Mouse (Mus musculus) ES-Bruce4 (cell line): ENCODE data around the gene Zfp287. TPM values are rescaled to one million over a fixed set of nuclear protein-coding genes. Genes with fewer than 3 reads are reported as not detected.

Source experiments
- H3K27ac ChIP-seq: 2 replicates; pipeline ENCODE4 v1.5.1; 2012; ENCODE audit warnings: low read length, inconsistent platforms; ENCODE audit not compliant: insufficient read depth
- H3K27me3 ChIP-seq: 2 replicates; pipeline ENCODE4 v1.6.1; 2012; ENCODE audit warnings: mild to moderate bottlenecking, low read length, inconsistent platforms; ENCODE audit not compliant: control insufficient read depth, poor library complexity, insufficient read depth, severe bottlenecking
- H3K36me3 ChIP-seq: 2 replicates; pipeline ENCODE4 v1.6.1; 2012; ENCODE audit warnings: inconsistent platforms, mild to moderate bottlenecking, low read length, moderate library complexity; ENCODE audit not compliant: control insufficient read depth, poor library complexity, insufficient read depth, severe bottlenecking
- H3K4me1 ChIP-seq: one replicate; pipeline ENCODE4 v1.8.1; 2011; ENCODE audit warnings: low read length; ENCODE audit not compliant: control insufficient read depth, insufficient read depth
- H3K4me3 ChIP-seq: 2 replicates; pipeline ENCODE4 v1.5.1; 2011; ENCODE audit warnings: low read depth, mild to moderate bottlenecking, low read length
- H3K9ac ChIP-seq: 2 replicates; pipeline ENCODE4 v1.6.1; 2012; ENCODE audit warnings: low read depth, mild to moderate bottlenecking, inconsistent platforms; ENCODE audit not compliant: poor library complexity, severe bottlenecking
- H3K9me3 ChIP-seq: replicated peaks from 2 replicates; pipeline ENCODE4 v1.6.1; 2012; ENCODE audit warnings: mild to moderate bottlenecking, low read length, inconsistent platforms; ENCODE audit not compliant: control insufficient read depth, poor library complexity, insufficient read depth, severe bottlenecking
- CTCF ChIP-seq: IDR thresholded peaks from one replicate; pipeline ENCODE4 v1.8.1; 2011; ENCODE audit warnings: low read depth, low read length
- EP300 ChIP-seq: IDR thresholded peaks from 2 replicates; pipeline ENCODE4 v1.6.1; 2011; ENCODE audit warnings: low read depth, low read length; ENCODE audit not compliant: insufficient read depth
- POLR2A ChIP-seq: IDR thresholded peaks from one replicate; pipeline ENCODE4 v1.8.1; 2011; ENCODE audit warnings: low read length; ENCODE audit not compliant: insufficient read depth
- polyA plus RNA-seq: library from polyadenylated mRNA; stranded (reverse); fragments of >200 nt; gene quantifications from 2 replicates; pipeline ENCODE4 v1.2.4, GENCODE M21; 2011; ENCODE audit warnings: low read depth; ENCODE audit not compliant: missing spikeins, insufficient read depth, insufficient read length

Zfp287 gene
- polyA plus RNA-seq, 1 experiment, result 2.9 TPM

DNA sequence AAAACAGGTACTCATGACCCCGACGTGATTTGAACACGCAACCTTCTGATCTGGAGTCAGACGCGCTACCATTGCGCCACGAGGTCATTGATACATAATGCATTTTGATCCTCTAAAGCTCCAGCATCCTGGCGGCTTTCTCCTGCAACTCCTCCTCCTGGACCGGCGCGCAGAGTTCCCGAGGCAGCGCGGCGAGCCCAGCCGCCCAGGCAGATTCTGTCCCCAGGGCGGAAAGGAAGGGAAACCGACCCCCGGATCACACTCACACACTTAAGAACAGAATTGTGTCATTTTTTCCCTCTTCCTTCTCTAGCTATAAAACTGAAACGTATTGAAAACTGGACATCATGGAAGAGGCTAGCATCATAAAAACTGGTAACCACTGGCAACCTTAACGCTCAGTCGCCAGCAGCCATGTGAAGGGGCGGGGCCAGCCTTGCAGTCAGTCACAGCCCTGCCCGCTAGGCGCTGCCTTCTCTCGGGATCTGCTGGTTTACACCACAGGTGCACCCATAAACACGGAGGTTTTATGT is 14.4 kb upstream of the Zfp287 start:
- Histone ChIP-seq H3K27ac (no peak overlapping the region), H3K36me3 (no peaks in the 10 kb centered on the region), H3K4me1 (no peaks in the 10 kb centered on the region), H3K9me3 (no peaks in the 10 kb centered on the region), H3K4me3 (peak overlapping the region; percentile 12), H3K9ac (no peak overlapping the region), H3K27me3 (no peaks in the 10 kb centered on the region)
- no peak for TF ChIP-seq CTCF
- no peak for TF ChIP-seq POLR2A
- no peak for TF ChIP-seq EP300

DNA sequence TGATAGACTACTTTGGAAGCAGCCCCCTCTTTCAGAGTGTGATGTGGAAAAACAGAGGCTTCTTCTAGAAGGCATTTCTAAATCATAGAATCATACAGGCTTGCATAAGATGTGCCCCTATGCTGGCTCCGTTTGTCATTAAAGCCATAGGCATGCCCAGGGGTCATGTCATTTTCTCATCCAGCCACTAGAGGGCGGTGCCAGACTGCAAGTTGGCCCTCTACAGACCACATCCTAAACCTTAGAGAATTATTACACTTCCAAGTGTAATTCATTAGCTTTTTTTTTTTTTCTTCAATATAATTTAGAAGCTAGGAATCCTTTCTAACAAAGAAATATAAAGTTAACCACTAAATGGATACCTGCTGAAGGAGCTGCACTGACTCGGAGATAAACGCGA is 12.4 kb upstream of the Zfp287 start:
- Histone ChIP-seq H3K27me3 (no peaks in the 10 kb centered on the region), H3K4me3 (no peak overlapping the region), H3K4me1 (no peaks in the 10 kb centered on the region), H3K9me3 (no peaks in the 10 kb centered on the region), H3K9ac (no peak overlapping the region), H3K27ac (no peak overlapping the region), H3K36me3 (no peaks in the 10 kb centered on the region)
- TF ChIP-seq POLR2A, result no peak
- peak; percentile 87 for TF ChIP-seq CTCF

DNA sequence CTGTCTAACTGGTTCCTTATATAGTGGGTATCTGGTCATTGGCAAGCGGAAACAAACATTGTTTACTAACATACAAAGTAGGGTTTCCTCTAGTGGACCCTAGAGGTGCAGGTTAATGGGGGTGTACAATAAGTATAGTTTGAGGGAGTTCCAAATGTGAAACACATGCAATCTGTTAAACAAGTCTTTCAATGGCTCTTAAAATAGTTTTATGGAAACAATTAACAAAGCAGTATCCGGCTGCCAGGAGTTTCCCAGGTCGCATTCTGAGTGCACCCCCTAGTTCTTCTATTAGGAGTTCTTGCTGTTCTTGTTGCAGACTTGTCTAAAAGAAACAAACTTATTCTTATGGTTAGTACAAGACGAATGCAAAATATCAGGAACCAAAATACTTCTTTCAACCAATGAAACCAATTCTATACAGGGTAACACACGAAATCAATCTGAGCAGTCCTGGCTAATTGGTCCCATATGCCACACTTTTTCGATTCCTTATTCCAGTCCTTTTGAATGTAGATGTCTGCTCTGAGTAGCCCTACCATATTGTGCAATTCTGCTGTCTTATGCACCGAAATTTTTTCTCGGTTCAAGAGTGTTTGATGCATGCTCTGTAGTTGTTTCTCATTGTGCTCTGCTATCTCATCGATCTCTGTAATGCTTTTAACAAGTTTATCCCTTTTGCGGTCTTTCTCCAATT is 10.7 kb upstream of the Zfp287 start:
- H3K4me1 ChIP-seq, result no peaks in the 10 kb centered on the region
- no peak overlapping the region for H3K27ac ChIP-seq

DNA sequence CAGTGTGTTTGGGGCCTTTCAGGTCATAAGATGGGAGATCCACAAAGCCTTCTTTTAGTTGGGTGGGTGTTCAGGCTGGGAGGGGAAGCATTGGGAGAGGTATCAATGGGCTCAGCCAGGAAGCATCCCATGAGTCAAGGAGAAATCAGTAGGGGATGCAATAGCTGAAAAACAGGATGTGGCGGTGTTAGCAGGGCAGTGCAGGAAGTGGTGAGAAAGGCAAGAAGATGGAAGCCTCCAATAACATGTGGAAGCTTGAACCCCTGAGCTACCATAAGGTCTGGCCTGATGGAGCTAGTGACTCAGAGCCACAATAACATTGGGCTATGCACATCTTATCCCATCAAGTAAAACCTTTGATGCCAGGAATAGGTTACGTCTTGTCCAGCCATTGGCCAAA is 9.5 kb upstream of the Zfp287 start:
- H3K4me1 ChIP-seq, result no peaks in the 10 kb centered on the region
- H3K36me3 ChIP-seq, result no peaks in the 10 kb centered on the region
- no peaks in the 10 kb centered on the region for H3K27me3 ChIP-seq
- TF ChIP-seq POLR2A, result no peak
- TF ChIP-seq EP300, result no peak
- no peak for TF ChIP-seq CTCF
- H3K9ac ChIP-seq, result no peak overlapping the region
- H3K27ac ChIP-seq, result no peak overlapping the region
- H3K4me3 ChIP-seq, result no peak overlapping the region
- H3K9me3 ChIP-seq, result no peaks in the 10 kb centered on the region

More for the DNA sequence above, 10.7 kb upstream of the Zfp287 start:
- Histone ChIP-seq H3K36me3 (no peaks in the 10 kb centered on the region), H3K9me3 (no peaks in the 10 kb centered on the region), H3K27me3 (no peaks in the 10 kb centered on the region), H3K4me3 (no peak overlapping the region), H3K9ac (no peak overlapping the region)
- TF ChIP-seq POLR2A (no peak), CTCF (no peak), EP300 (no peak)

DNA sequence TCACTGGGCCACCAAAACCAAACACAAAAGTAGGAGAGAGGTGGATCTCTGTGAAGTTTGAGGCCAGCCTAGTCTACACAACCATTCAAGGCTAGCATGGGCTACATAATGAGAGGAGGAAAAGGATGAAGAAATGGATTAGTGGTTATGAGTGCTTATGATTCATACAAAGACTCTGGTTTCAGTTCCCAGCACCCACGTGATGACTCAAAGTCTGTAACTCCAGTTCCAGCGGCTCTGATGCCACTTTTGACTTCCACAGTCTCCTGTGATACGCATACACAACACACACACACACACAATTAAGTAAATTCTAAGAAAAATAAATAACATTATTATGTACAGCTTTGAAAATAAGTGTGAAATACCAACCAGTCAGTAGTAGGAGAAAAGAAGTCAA is 960 bp upstream of the Zfp287 start:
- no peak overlapping the region for H3K9ac ChIP-seq
- H3K36me3 ChIP-seq, result no peaks in the 10 kb centered on the region
- no peak overlapping the region for H3K27ac ChIP-seq
- no peaks in the 10 kb centered on the region for H3K9me3 ChIP-seq
- H3K4me3 ChIP-seq, result no peak overlapping the region
- peaks cover 5% of the 10 kb centered on the region; the same call in 1 of the 2 replicates for H3K27me3 ChIP-seq
- H3K4me1 ChIP-seq, result no peaks in the 10 kb centered on the region
- TF ChIP-seq EP300, result no peak
- no peak for TF ChIP-seq POLR2A
- TF ChIP-seq CTCF, result no peak

DNA sequence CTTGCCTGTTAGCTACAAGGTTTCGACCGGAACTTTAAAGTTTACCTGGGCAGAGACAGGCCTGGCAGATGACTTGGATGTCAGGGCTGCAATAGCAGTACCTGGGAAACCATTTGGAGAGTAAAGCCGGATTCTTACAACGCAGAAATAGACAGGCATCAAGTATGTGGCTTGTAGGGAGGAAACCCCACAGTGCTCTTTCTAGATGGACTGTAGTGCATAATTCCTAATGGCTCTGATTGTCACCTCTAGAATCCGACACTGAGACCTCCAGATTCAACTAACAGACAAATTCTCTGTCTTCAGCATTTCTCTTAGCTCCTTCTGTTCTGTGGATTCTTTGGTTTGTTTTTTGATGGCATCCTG is 300 bp upstream of the Zfp287 start:
- Histone ChIP-seq H3K4me1 (no peaks in the 10 kb centered on the region), H3K9ac (no peak overlapping the region), H3K27ac (no peak overlapping the region), H3K9me3 (no peaks in the 10 kb centered on the region), H3K36me3 (no peaks in the 10 kb centered on the region), H3K27me3 (peaks cover 5% of the 10 kb centered on the region; the same call in 1 of the 2 replicates), H3K4me3 (0 out of 2 replicates have a peak overlapping the region, but pooled peaks have one; percentile 57)
- TF ChIP-seq POLR2A (no peak), EP300 (no peak), CTCF (no peak)
